Mouse (Mus musculus) ES-CJ7 (cell line): ENCODE data around the gene Dscaml1.

Experiments used
- DNase-seq: peaks from one replicate; pipeline ENCODE4 v3.0.0; 2011; ENCODE audit warnings: low read depth, low spot score

Gene Dscaml1

DNA sequence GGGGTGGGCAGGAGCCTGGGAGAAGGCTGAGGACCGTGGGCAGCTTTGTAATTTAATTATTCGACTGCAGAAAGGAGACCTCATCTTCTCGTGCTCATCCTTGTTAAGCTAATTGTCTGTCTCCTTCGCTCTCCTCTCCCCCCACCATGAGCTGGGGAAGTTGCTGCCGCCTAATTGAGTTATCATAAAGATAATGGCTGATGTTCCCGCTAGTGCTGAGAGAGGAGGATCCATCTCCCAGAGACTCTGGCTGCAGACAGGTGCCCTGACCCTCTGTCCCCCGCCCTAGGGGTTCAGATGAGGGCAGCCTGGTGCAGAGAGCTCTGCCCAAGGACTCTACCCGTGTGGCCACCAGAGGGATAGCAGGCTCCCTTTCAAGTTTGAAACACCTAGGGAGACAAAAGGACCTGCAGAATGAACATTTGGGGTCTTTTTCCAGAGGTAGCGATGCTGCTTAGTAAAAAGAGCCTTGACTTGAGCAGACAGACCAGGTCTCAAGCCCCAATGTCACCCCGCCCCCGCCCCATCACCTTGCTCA lies 256.1 kb downstream of the Dscaml1 start:
- no peak for DNase-seq

DNA sequence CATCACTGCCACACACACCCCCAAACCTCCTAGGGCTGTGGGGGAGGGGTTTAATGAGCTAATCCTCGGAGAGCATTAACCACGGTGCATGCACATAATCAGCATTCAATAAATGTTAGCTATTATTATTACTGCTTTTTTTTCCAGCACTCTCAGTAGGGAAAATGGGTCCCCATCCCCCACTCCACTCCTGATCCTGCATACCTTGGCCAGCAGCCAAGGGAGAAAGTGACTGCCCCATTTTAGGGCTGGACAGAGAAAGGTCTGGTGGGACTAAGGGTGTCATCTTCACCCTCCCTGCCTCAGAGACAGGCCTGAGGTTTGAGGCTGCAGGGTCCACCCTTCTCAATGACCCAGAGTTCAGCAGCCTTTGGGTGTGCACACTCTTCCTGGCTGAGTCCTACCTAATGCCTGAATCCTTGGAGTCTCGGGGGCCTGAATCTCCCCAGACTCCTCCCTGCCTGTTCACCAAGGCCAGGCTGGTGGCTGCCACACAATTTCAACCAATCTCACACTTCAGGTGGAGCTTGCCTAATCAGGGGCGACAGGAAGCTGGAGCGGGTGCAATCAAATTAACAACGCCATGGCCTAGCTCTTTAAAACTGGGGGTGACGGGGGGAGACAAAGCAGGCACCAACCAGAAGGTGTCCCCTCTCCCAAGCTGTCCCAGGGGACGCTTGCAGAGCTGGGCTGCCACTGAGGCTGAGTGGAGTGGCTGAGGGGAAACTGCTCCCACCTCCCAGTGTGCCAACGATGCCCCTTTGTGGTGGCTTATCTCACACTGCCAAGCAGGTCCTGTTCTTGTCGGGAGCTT lies 267.2 kb downstream of the Dscaml1 start:
- DNase-seq: no peak

DNA sequence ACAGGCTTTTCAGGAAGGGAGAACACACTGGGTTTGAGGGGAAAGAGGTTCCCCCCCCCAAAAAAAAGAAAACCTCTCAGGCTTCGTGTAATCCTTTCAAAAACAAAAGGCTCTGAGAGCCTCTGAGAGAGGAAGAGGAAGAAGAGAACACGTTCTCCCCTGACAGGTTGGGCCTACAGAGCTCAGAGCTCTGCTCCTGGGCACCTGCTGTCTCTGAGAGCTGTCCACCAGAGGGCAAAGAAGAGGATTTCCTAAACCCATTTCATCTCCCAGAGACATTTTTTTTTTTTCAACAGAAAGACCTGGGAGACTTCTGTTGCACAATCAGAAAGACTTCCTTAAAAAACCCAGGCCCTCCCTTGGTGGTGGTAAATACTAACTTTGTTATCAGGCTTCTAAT lies 267.8 kb downstream of the Dscaml1 start:
- no peak for DNase-seq

DNA sequence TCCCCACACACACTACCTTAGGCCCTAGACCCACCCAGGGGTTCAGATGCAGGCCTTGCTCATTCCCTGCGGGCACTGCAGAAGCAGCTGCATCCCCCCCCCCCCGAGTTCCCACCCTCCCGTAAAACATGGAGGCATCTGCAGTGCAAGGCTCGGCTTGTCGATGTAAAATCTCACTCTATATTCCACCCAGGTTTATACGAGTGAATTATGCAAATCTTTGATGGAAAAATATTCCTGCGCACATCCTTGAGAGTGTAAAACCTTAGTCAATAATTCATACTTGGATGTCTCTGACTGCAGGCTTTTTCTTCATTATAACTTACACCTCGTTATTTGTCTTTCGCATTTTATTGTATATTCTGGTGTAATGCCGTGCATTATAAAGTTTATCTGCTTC lies 272.7 kb downstream of the Dscaml1 start:
- DNase-seq: no peak

DNA sequence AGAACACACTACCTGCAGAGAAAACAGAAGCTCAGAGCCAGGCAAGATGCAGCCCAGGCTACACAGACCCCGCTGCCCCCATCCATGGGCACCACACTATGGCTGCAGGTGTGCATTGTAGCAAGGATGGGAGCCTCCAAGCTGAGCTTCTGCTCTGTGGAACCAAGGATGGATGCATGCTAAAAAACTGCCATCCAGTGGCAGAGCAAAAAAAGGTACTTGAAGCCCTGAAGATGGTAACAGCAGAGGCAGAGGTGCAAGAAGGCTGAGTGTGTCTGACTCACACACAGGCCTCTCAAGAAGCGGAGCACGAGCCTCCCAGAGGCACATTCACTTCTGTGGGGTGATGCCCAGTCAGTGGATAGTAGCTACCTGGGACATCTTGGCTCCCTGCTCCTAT lies 276.8 kb downstream of the Dscaml1 start:
- no peak for DNase-seq

DNA sequence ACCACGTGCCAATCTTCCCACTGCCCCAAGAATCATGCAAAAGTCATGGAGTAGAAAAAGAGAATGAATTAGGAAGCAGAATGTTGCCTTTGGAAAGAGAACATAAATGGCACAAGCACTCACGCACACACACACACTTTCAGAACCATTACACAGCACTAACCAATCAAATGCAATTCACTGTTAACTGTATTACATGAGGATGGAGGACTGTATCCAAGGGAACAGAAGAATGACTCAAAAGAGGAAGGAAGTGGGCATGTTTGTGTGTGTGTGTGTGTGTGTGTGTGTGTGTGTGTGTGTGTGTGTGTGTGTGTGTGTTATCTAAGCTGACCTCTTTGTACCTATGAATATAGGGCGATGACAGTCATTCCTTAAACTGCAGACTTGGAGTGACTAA lies 278.0 kb downstream of the Dscaml1 start:
- no peak for DNase-seq

DNA sequence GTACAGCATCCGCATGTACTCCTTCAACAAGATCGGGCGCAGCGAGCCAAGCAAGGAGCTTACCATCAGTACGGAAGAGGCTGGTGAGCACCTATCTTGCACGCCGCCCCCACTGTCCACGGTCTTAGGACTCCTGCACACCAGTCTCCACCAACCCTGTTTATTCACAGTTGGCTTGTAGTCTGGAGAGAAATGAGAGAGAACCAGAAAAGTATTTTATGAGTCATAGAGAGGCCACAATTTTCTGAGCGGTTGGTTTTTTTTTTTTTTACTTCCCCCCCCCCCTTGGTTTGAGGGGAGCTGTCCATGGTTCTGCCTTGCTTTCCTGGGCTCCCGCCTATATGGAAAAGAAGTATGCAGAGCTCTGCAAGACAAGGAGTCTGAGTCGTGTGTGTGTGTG lies 283.9 kb downstream of the Dscaml1 start:
- DNase-seq: no peak

DNA sequence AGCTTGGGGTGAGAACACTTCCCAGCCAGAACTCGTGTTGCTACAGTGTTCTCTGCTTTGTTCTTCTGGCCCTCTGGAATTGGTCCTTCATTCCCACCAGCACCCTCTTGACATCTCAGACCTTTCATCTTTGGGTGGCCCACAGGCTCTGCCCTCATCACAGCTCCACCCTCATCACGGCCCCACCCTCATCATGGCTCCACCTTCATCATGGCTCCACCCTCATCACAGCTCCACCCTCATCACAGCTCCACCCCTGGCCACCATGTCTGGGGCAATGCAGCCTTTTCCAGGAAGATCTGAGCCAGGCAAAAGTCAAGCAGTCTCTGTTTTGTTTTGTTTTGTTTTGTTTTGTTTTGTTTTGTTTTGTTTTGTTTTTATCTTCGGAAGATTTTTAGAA lies 289.0 kb downstream of the Dscaml1 start:
- no peak for DNase-seq

DNA sequence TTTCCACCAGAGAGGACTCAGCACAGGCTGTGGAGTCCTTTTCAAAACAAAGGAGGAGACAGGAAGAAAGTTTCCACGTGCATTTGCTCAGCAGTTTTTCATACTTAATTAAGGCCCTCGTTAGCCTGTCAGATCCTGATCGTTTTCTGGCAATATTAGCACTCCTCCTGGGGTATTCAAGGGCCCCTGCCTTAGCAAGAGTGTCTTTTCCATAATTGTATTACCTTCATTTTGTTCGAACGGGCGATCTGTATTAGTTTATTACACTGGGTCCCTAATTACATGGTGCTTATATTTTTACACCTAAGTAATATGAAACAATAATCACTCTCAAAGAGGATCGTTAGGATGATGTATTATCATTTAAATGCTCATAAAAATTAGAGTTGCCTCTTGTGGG lies 293.6 kb downstream of the Dscaml1 start:
- no peak for DNase-seq

DNA sequence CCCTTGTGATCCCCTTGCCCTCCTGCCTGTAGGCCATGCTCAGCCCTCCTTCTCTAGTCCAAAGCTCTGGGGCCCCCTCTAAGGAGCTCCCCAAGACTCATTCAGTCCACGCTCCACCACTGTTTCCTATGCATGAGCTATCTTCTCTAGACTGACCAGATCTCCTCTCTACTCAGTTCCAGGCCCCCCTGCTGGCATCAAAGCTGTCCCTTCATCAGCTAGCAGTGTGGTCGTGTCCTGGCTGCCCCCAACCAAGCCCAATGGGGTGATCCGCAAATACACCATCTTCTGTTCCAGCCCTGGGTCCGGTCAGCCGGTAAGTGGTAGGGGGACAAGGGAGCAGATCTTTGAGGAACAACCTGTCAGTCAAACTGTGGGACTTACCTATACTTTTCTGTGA lies 305.4 kb downstream of the Dscaml1 start:
- no peak for DNase-seq

DNA sequence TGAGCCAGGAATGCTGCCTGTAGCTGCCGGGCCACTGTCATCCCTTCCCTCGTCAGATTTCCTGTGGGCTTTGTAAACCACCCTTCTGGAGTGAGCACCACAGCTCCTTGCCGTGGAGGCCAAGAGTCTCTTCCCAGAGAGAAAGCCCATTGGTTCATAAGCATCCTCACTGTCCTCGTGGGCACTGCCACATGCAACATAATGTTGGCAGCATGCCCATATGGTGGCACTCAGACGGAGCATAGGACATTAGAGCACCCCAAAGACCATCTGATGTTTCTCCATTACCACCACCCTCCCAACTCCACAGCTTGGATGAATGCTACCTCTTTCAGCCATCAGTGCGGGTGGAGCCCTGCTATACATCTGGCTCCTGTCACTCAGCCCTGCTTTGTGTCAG lies 306.8 kb downstream of the Dscaml1 start:
- no peak for DNase-seq

DNA sequence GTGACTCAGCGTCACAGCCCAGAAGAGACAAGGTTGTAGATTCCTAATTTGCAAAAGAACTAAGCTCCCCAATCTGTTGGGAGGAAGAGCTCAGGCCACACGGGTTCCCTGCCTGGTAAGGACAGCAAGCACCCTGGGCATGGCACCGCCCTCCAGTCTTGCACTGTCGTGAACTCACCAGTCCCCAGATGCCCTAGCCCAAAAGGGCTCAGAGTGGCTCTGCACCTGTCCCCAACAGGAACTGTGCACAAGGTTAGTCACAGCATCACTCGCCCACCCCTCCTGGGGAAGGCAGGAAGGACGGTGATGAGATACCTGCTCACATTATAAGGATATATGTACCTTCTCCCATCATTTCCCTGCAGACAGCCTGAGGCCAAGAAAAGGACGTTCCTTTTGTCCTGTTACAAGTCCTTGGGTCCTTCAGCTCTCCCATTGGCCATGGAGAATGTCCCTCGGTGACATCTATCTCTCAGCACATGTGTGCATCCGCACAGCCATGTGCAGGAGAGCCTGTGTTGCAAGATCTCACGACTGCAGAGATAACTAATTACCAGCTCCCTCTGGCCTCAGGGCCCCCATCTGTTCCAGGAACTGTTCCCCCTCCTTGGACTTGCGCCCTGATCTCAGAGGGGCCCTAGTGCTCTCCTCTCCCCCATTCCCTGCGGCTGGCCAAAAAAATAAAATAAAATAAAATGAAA lies 312.7 kb downstream of the Dscaml1 start:
- no peak for DNase-seq

DNA sequence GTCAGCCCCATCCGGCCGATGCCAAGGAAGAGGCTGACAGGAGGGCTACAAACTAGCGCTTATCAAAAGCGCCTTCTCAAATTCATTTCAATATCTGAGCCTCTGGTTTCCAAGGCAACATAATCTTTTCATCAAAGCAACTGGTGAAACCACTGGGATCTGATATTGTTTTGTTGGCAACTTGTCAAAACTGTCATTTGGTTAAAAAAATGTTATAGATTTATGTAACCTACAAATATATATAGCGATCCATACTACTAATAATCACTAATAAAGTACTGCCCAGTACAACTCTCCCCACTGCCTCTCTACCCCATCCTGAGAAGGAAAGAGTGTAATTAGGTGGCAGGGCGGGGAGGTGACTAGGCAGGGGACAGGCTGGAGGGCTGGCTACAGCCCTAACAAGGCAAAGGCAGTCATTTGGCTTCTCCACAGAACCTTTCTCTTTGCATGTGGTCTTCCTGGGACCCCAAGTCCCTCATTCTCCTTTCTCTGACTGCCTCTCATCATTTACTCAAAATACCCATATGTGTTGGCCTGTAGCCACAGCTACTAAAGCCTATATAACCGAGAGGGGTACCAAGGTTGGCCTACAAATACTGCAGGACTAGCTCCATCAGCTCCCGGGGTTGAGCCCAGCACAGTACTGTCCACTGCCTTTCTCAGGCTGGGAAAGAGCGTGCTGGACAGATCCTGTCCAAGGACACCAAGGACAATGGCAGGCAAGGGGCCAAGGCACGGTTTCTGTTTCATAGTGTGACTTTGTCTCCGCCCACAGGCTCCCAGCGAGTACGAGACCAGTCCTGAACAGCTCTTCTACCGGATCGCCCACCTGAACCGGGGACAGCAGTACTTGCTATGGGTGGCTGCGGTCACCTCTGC lies 313.5 kb downstream of the Dscaml1 start:
- no peak for DNase-seq

DNA sequence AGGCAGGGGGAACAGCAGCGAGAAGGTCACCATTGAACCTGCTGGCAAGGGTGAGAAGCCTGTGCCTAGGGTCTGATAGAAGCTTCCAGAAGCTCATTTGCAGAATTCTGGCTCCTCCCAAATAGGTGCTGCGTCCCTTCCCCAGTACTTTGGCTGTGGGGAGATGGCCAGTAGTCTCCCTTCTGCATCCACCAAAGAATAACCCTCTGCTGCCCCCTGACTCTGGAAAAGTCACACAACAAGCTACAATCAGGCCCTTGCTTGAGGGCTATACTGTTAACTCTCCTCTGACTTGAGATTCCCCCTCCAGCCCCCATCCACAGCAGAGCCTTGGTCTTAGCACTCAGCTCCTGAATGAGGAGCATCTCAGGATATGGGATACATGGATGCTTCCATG lies 314.2 kb downstream of the Dscaml1 start:
- no peak for DNase-seq

DNA sequence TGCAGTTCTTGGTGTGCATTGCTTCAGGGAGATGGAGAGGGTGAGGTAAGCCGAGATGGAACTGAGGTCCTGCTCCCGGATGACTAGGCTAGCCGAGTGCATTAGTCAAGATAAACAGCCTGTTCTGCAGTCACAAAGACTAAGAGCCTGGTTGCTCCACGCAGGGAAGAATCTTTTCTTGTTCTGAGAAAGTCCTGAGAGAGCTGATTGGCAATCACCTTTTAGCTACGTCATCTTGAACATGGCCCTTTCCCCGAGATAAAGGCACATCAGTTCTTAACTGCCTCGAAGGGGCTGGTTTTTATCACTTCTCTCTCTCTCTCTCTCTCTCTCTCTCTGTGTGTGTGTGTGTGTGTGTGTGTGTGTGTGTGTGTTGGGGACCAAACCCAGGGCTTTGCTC lies 319.0 kb downstream of the Dscaml1 start:
- DNase-seq: no peak

DNA sequence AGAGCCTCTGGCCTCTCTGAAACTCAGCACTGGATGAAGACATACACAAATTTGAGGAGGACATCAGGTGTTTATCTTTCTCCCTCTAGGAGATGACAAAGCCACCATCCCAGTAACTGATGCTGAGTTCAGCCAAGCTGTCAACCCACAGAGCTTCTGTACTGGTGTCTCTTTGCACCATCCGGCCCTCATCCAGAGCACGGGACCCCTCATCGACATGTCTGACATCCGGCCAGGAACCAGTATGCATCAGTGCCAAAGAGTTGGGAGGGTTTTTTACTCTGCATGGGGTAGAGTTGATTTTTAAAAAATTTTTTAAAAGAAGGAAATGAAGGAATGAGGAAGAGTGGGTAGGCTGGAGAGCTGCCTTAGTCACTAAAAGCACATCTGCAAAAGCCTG lies 323.5 kb downstream of the Dscaml1 start:
- no peak for DNase-seq

DNA sequence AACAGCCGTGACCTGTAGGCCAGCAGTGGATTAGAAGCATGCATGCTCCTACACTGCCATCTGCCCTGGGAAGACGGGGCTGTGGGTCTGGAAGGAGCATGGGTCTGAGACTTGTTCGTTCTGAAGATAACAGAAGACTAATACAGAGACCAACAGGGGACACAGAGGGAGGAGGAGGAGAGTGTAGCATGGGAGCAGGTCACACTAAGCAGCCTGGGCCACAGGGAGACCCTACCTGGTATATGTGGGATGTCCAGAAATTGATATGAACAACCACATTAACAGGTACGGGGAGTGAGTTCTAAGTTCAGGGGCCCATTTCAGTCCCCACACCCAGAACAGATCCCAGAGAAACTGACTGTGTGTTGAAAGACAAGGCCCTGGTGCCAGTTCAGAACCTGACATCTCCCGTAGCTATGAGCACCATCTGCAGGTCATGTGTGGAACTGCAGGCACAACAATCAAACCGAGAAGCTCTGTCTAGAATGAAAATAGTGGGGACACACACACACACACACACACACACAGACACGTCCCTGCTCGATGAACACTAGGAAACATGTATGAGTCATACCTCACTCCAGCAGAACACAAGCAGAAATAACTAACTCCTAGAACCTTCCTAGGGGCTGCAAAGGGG lies 328.1 kb downstream of the Dscaml1 start:
- DNase-seq: peak; percentile 73

DNA sequence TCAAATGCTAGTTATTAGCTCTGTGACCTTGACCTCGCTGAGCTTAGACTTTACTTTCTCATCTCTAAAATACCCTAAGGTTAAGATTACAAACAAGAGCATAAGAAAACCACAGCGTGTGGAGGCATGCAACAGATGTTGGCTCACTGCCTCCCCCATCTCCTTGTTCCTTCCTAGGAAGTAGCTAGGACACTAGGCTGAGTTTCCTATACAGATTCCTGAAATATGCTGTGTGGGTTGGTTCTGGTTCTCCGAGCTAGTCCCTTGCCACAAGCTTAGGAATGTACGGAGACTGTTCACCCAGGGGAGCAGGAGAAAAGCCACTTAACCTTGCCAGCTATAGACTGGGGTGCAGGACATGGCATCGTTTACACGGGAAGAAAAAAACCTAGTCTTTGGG lies 339.8 kb downstream of the Dscaml1 start:
- DNase-seq: no peak

DNA sequence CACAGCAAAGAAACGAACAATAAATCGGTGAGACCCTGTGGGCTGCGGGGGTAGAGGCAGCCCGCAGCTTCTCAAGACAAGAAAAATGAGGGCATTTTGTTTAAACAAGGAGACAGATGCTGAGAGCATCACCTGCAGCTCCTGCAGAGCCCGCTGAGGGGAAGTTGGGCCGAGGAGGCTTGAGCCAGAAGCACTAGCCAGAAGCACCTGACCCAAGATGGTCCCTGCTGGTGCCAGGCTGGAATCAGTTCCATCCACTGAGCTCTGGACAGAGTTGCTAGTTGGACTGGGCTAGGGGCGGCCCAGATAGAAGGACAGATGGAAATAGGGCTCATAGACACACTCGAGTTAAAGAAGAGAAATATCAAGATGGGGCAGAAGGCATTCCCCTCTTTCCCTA lies 340.7 kb downstream of the Dscaml1 start:
- no peak for DNase-seq

DNA sequence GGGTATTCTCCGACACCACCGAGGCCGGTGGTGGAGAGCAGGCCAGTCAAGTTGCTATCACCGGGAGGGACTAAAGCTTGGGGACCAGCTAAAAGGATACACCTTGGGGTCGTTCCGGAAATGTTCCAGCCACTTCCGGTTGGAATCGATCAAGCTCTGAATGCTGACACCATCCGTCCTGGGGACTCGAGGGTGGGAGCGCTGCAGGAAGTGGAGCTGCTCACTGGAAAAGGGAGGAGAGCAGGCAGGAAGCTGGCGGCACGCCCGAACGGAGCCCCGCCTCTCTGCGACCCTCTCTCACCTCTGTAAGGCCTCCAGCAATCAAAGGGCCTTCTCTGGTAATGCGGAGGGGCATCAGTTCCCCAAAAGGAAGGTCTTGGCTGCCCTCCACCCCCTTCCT lies 342.0 kb downstream of the Dscaml1 start:
- peak; percentile 85 for DNase-seq

DNA sequence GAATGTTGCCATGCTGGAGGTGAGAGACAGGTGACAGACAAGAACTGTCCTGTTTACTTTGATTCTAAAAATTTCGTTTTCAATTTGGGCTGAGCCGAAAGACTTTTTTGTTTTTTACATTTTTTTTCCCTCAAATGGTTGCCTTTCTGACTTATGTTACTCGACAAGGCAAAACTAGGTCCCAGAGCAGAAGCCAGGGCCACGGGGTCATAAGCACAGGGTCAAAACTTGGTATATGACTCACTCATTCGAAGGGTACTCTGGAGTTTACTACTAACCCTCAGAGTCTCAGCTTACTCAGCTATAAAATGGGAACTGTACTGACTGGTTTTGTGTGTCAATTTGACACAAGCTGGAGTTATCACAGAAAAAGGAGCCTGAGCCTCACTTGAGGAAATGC lies 343.2 kb downstream of the Dscaml1 start:
- DNase-seq: no peak

DNA sequence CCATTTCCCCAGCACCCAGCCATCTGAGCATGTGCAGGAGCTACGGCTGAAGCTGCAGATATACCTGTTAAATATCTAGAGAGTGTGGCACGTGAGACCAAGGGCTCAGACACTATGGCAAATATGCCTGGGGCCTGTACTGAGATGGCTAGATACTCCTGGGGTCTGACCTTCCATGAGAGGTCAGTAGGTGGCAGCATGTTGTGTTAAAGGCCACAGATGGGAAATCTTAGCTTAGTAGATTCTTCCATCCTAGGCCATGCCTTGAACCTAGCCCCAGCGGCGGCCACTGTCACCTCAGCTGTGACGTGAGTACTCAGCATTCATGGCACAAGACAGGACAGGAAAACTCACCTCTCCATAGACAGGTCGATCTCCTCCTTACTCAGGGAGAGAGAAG lies 347.7 kb downstream of the Dscaml1 start:
- DNase-seq: peak; percentile 14
